Mouse (Mus musculus) midbrain, embryonic 11.5 days (tissue): Measurements from ENCODE around the gene Rint1. TPM values are rescaled to one million over a fixed set of nuclear protein-coding genes. Genes with fewer than 3 reads are reported as not detected.

Experiments
- ATAC-seq: fragments of 200-750 bp; cut with Nextera tagmentation; 2 replicates; pipeline ENCODE4 v1.8.0; 2017; ENCODE audit warnings: moderate TSS enrichment, moderate library complexity; ENCODE audit not compliant: low FRiP score
- DNase-seq: peaks from one replicate; pipeline ENCODE4 v3.0.0; 2015; ENCODE audit warnings: low spot score; ENCODE audit errors: missing footprints
- H3K27ac ChIP-seq: fragments of 300-500 bp; sonication (generic); 2 replicates; pipeline ENCODE4 v1.5.1; 2014; ENCODE audit warnings: low read depth, low read length
- H3K27me3 ChIP-seq: fragments of 300-500 bp; sonication (generic); 2 replicates; pipeline ENCODE4 v1.6.1; 2014; ENCODE audit warnings: mild to moderate bottlenecking, low read length, moderate library complexity, mixed read lengths; ENCODE audit not compliant: control insufficient read depth, insufficient read depth
- H3K36me3 ChIP-seq: fragments of 300-500 bp; sonication (generic); 2 replicates; pipeline ENCODE4 v1.6.1; 2014; ENCODE audit warnings: mild to moderate bottlenecking, low read length, moderate library complexity, mixed read lengths; ENCODE audit not compliant: control insufficient read depth, insufficient read depth
- H3K4me1 ChIP-seq: fragments of 300-500 bp; sonication (generic); 2 replicates; pipeline ENCODE4 v1.6.1; 2014; ENCODE audit warnings: low read length; ENCODE audit not compliant: control insufficient read depth, insufficient read depth
- H3K4me2 ChIP-seq: fragments of 300-500 bp; sonication (generic); 2 replicates; pipeline ENCODE4 v1.6.1; 2014; ENCODE audit warnings: mild to moderate bottlenecking, moderate library complexity
- H3K4me3 ChIP-seq: fragments of 300-500 bp; sonication (generic); 2 replicates; pipeline ENCODE4 v1.5.1; 2014; ENCODE audit warnings: low read depth, low read length
- H3K9ac ChIP-seq: fragments of 300-500 bp; sonication (generic); 2 replicates; pipeline ENCODE4 v1.6.1; 2014; ENCODE audit warnings: low read length
- H3K9me3 ChIP-seq: fragments of 300-500 bp; sonication (generic); 2 replicates; pipeline ENCODE4 v1.6.1; 2016; ENCODE audit warnings: low read length; ENCODE audit not compliant: control insufficient read depth
- WGBS: fragments of 180-500 bp; shearing (Covaris S2); extraction: QIAGEN DNeasy Blood & Tissue Kit; methylation state at CpG from one replicate; pipeline ENCODE4 v1.1.7; 2014; 5-methylcytosine and 5-hydroxymethylcytosine counted together
- polyA plus RNA-seq: library from polyadenylated mRNA; unstranded; fragments of >200 nt; fragmentation: Nextera tagmentation; extraction: Ambion mirVana; gene quantifications from 2 replicates; pipeline ENCODE4 v1.2.1, GENCODE M21; 2014

Rint1 gene
- polyA plus RNA-seq, 1 experiment from 2014 or later: 24.9 TPM

GRCm38 (mm10) chr5:23865941-23866340 lies 78.4 kb downstream of the Rint1 start:
- Histone ChIP-seq H3K9ac (no peak overlapping the region), H3K9me3 (no peaks in the 10 kb centered on the region), H3K4me3 (no peak overlapping the region), H3K27me3 (no peaks in the 10 kb centered on the region), H3K27ac (no peak overlapping the region), H3K4me2 (no peak overlapping the region), H3K4me1 (no peaks in the 10 kb centered on the region), H3K36me3 (no peaks in the 10 kb centered on the region)
- ATAC-seq (no peak), DNase-seq (no peak)
- WGBS: 86% methylated on average over 5 of the region's 5 CpGs

Other genes with a start within 250 kb of the Rint1 start
- gene Srpk2, start 103.1 kb upstream of the Rint1 start, polyA plus RNA-seq: 59.5 and 62.1 TPM in 2 replicates
- 25.6 and 28.3 TPM in 2 replicates for gene Pus7, start 4.0 kb upstream of the Rint1 start, polyA plus RNA-seq
- gene Tomm7, start 56.5 kb downstream of the Rint1 start, polyA plus RNA-seq: 122 and 132 TPM in 2 replicates
- gene Fam126a, start 243.0 kb downstream of the Rint1 start, polyA plus RNA-seq: 34.3 and 36.0 TPM in 2 replicates